Mouse (Mus musculus) liver, adult 2 months (tissue): ENCODE results near the gene Grsf1.

Experiments
- CTCF ChIP-seq: fragments of 200-500 bp; IDR thresholded peaks from 2 replicates; pipeline ENCODE4 v1.5.1; 2011; ENCODE audit warnings: low read depth, low read length, control low read depth
- POLR2A ChIP-seq: fragments of 200-500 bp; IDR thresholded peaks from 2 replicates; pipeline ENCODE4 v1.6.1; 2011; ENCODE audit warnings: low read length, control low read depth; ENCODE audit not compliant: insufficient read depth; ENCODE audit errors: extremely low read depth

- TF ChIP-seq POLR2A, result no peak
- TF ChIP-seq CTCF, result no peak
Observed at GRCm38 (mm10) chr5:88679341-88679740, 3.4 kb upstream of the Grsf1 start.
